Mouse (Mus musculus) T-helper 17 cell (primary cell): ENCODE measurements at regions not wholly inside any gene's neighbourhood (a gene's known extent, or its start where the extent isn't known, plus 50 kb on each side); places are given as distances from the start of the nearest gene placed in this dataset.

Experiments
- in situ Hi-C, 2 experiments: fragments of 300-600 bp; cut with MboI, MseI; formaldehyde crosslinking; loops; 1 replicate in 1 of 2; 2 replicates in 1 of 2; pipeline ENCODE4 v1.15.1; 2025; ENCODE audit warnings: high pct_unique_total_duplicates in 2 of 2

DNA sequence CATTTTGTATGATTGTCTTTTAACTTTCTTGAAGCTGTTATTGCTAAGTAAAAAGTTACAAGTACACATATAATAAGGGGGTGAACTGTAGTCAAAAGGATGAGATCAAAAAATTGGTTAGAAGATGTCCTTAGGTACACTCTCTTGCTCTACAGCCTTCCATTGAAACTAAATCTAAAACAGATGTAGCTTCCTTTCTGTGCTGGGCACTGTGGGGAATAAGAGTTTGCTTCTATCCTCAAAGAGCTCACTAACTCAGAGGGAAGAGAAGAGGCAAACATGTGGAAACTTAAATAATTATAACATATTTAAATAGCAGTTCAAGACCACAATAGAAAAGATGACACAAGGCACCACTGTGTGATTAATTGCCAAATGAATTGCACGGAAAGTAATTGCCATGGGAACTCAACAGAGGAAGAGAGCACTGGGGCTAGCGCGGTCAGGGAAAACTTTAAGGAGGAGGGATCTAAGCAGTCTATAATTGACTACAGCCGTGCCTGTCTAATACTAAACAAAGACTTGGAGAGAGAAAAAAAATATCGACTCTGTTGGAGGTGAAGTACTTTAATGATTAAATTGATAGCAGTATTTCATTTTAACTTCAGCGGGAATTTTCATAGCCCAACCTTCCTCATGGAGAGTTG is 57.9 kb upstream of the Ammecr1 start:
- in situ Hi-C loops: no loop called here

- in situ Hi-C loops: loop anchor here in 1 of 2 experiments (10.0 kb wide), 1 partner anchor 336 kb away; no protein-coding TSS in a partner anchor
These were observed 64.0 kb upstream of the Ammecr1 start for GRCm38 (mm10) chrX:143030371-143031010.

DNA sequence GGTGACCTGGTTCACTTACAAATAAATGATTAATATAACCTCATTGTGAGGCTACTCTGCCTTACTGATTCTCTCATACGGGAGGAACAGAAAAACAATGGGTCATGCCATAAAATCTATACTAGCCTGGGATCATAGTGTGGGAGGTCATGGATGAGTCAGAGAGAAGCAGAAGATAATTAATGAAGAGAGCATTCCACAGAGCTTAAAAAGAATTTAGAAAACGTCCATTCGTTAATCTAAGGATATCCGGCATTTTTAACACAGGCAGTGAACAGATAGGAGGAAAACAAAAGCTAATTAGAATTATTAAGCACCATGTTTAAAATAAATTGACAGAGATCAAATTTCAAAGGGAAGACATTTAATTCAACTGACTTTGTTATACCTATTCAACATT is 59.5 kb upstream of the Rtl9 start:
- in situ Hi-C loops: loop anchor here in 1 of 2 experiments (10.0 kb wide), 1 partner anchor 345 kb away; no protein-coding TSS in a partner anchor

DNA sequence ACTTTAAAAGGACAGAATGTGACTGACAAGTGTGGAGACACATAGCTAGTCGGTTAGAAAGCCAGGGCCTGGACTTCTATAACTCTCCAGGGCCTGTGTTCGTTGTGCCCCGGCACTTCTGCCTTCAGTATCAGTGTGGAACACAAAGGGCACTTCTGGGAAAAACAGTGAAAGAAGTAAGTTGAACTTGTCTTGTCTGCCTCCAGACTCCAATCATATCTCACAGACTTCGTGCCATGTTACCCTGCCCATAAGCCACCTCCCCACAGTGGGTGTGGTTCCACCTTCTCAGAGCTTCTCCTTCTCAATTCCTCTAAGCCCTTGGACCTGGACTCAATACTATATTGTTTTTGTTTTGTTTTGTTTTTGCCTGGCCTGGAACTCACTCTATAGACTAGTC is 55.1 kb upstream of the Rtl9 start:
- in situ Hi-C loops: no loop called here

- in situ Hi-C loops: no loop called here
These were observed 53.1 kb upstream of the Rtl9 start for GRCm38 (mm10) chrX:143046293-143046692.
